Comparison of ENCODE assay signal across 8 mouse cellular contexts in genomic region chr8:111027391-111027937, GRCm38 (mm10). TPM values are rescaled to one million over a fixed set of nuclear protein-coding genes. Genes with fewer than 3 reads are reported as not detected.
DNase-seq lines count a peak whose midpoint lies in the region; ATAC-seq lines count a peak whose summit lies in the region.

No protein-coding gene starts in this region.

- peaks cover 3% of the 10 kb centered on the region; the same call in 1 of the 2 replicates for H3K4me1 ChIP-seq in hindbrain, embryonic 12.5 days

- H3K27me3 ChIP-seq in hindbrain, embryonic 12.5 days: peaks cover 10% of the 10 kb centered on the region; the same call in 1 of the 2 replicates

- no peaks in the 10 kb centered on the region for H3K9me3 ChIP-seq in hindbrain, embryonic 12.5 days (replicated peaks)

- under 1% methylated on average over 31 of the region's 31 CpGs for WGBS in hindbrain, embryonic 12.5 days

- peak; percentile 88 for ATAC-seq in hindbrain, embryonic 12.5 days (ENCODE audit: low FRiP score)

- peak; percentile 21 for DNase-seq in MN1 (ENCODE audit: low spot score)
- DNase-seq in cerebellum, adult 9-11 months: peak; percentile 88
- DNase-seq in frontal cortex, postnatal 10 days (ENCODE audit: low spot score in 2 of 2): peak; percentile 79 to 83
- DNase-seq in layer of hippocampus, postnatal 14 days (ENCODE audit: low spot score in 2 of 2): peak; percentile 85 to 86
- DNase-seq in lung, postnatal 14 days: peak; percentile 88
- DNase-seq in retina, adult 2 months (ENCODE audit: low read depth, low spot score): peak; percentile 69
- DNase-seq in thymus, postnatal 36 days: peak; percentile 72

- H3K9ac ChIP-seq in hindbrain, embryonic 12.5 days: peak overlapping the region; percentile 72

- H3K4me2 ChIP-seq in hindbrain, embryonic 12.5 days (replicated peaks): peak overlapping the region; percentile 60

- H3K27ac ChIP-seq in hindbrain, embryonic 12.5 days: no peak overlapping the region

- peak overlapping the region; percentile 59 for H3K4me3 ChIP-seq in hindbrain, embryonic 12.5 days

- no peaks in the 10 kb centered on the region for H3K36me3 ChIP-seq in hindbrain, embryonic 12.5 days

RNA-seq across cellular contexts. Expression of gene Ddx19b, which starts 4.1 kb away (rescaled TPM):
- 9.5 and 9.7 TPM in 2 replicates for polyA plus RNA-seq in hindbrain, embryonic 12.5 days (2016; fragmentation: Nextera tagmentation; extraction: Ambion mirVana)
- total RNA-seq in layer of hippocampus, postnatal 14 days (2021): 10 to 100 TPM; 23.2 to 24.5 TPM

RNA-seq across cellular contexts. Expression of gene Aars, which starts 5.5 kb away (rescaled TPM):
- polyA plus RNA-seq in hindbrain, embryonic 12.5 days (2016; fragmentation: Nextera tagmentation; extraction: Ambion mirVana): 78.5 and 83.5 TPM in 2 replicates
- total RNA-seq in layer of hippocampus, postnatal 14 days (2021): 100 to 1,000 TPM in 1 of 2 experiments, 10 to 100 TPM in 1; 96.8 to 107 TPM

RNA-seq across cellular contexts. Expression of gene Exosc6, which starts 28.7 kb away (rescaled TPM):
- polyA plus RNA-seq in hindbrain, embryonic 12.5 days (2016; fragmentation: Nextera tagmentation; extraction: Ambion mirVana): 3.2 TPM in 1 of 2 replicates, not detected in the other
- total RNA-seq in layer of hippocampus, postnatal 14 days (2021): not detected

RNA-seq across cellular contexts. Expression of gene Ddx19a, which starts 29.9 kb away (rescaled TPM):
- 13.9 and 16.9 TPM in 2 replicates for polyA plus RNA-seq in hindbrain, embryonic 12.5 days (2016; fragmentation: Nextera tagmentation; extraction: Ambion mirVana)
- 10 to 100 TPM; 33.1 to 37.2 TPM for total RNA-seq in layer of hippocampus, postnatal 14 days (2021)

Comparison
In these comparisons a context has a peak if more than half of its experiments do, and no peak if none do; other contexts are left out.
1. DNase-seq: peak in every context shown above with its lines; median percentile 88 in cerebellum, adult 9-11 months; 88 in lung, postnatal 14 days; 86 in layer of hippocampus, postnatal 14 days; 81 in frontal cortex, postnatal 10 days; 72 in thymus, postnatal 36 days; 69 in retina, adult 2 months; 21 in MN1.